Mouse (Mus musculus) kidney, postnatal 4 days (tissue): ENCODE data around the gene Xpot.

Source experiments
- DNase-seq, 2 experiments: peaks; one replicate each; pipeline ENCODE4 v3.0.0; 2021; ENCODE audit warnings: mixed read lengths in 2 of 2

Gene Xpot

GRCm38 (mm10) chr10:121622431-121622830 is 3.7 kb downstream of the Xpot start:
- no peak for DNase-seq

GRCm38 (mm10) chr10:121615935-121616334 is 10.2 kb downstream of the Xpot start:
- no peak for DNase-seq

GRCm38 (mm10) chr10:121615146-121615870 is 10.8 kb downstream of the Xpot start:
- DNase-seq = no peak

- DNase-seq = peak; percentile 27 to 59
Measured at GRCm38 (mm10) chr10:121613570-121613969, 12.6 kb downstream of the Xpot start.

GRCm38 (mm10) chr10:121612448-121612847 is 13.7 kb downstream of the Xpot start:
- no peak for DNase-seq

- no peak for DNase-seq
Measured at GRCm38 (mm10) chr10:121611587-121611986, 14.5 kb downstream of the Xpot start.

GRCm38 (mm10) chr10:121608177-121608576 is 18.0 kb downstream of the Xpot start:
- no peak for DNase-seq

GRCm38 (mm10) chr10:121604632-121605344 is 21.3 kb downstream of the Xpot start:
- no peak for DNase-seq

- no peak for DNase-seq
Measured at GRCm38 (mm10) chr10:121603556-121603955, 22.6 kb downstream of the Xpot start.

GRCm38 (mm10) chr10:121601272-121601671 is 24.9 kb downstream of the Xpot start:
- DNase-seq = no peak

- no peak for DNase-seq
Measured at GRCm38 (mm10) chr10:121596580-121596979, 29.6 kb downstream of the Xpot start.

- peak; percentile 17 to 45 for DNase-seq
Measured at GRCm38 (mm10) chr10:121591106-121591505, 35.0 kb downstream of the Xpot start.

- DNase-seq = no peak
Measured at GRCm38 (mm10) chr10:121587371-121587840, 38.7 kb downstream of the Xpot start.

GRCm38 (mm10) chr10:121586675-121587370 is 39.3 kb downstream of the Xpot start, which contains the start of gene Tbk1:
TSS of gene Tbk1 (minus strand) at chr10:121586787.
- DNase-seq = peak; percentile 93 to 97

- no peak for DNase-seq
Measured at GRCm38 (mm10) chr10:121585791-121586642, 40.1 kb downstream of the Xpot start.

- DNase-seq = no peak
Measured at GRCm38 (mm10) chr10:121585056-121585790, 40.9 kb downstream of the Xpot start.

GRCm38 (mm10) chr10:121584033-121584432 is 42.1 kb downstream of the Xpot start:
- no peak for DNase-seq

- no peak for DNase-seq
Measured at GRCm38 (mm10) chr10:121583016-121583415, 43.1 kb downstream of the Xpot start.

GRCm38 (mm10) chr10:121582287-121582686 is 43.8 kb downstream of the Xpot start:
- no peak for DNase-seq

- DNase-seq = peak in 1 of 2 experiments; percentile 27
Measured at GRCm38 (mm10) chr10:121581405-121581804, 44.7 kb downstream of the Xpot start.

- no peak for DNase-seq
Measured at GRCm38 (mm10) chr10:121580381-121580780, 45.8 kb downstream of the Xpot start.

GRCm38 (mm10) chr10:121576372-121576771 is 49.8 kb downstream of the Xpot start:
- no peak for DNase-seq
